Mouse (Mus musculus) heart, embryonic 10.5 days (tissue): Measurements from ENCODE around the gene Mdfi. TPM values are rescaled to one million over a fixed set of nuclear protein-coding genes. Genes with fewer than 3 reads are reported as not detected.
"Not testable (repeated sequence)": the region's sequence is repeated elsewhere in the genome, so short reads cannot be mapped to it uniquely, and the experiment has no call there.

ENCODE experiments used
- DNase-seq: peaks from one replicate; pipeline ENCODE4 v3.0.0-alpha.2; 2017; ENCODE audit warnings: low spot score
- H3K27ac ChIP-seq: fragments of 300-500 bp; sonication (generic); 2 replicates; pipeline ENCODE4 v1.5.1; 2016; ENCODE audit warnings: mild to moderate bottlenecking
- H3K27me3 ChIP-seq: fragments of 300-500 bp; sonication (generic); 2 replicates; pipeline ENCODE4 v1.6.1; 2016; ENCODE audit warnings: mild to moderate bottlenecking; ENCODE audit not compliant: poor library complexity, insufficient read depth, severe bottlenecking
- H3K36me3 ChIP-seq: fragments of 300-500 bp; sonication (generic); 2 replicates; pipeline ENCODE4 v1.6.1; 2016; ENCODE audit warnings: mild to moderate bottlenecking, moderate library complexity
- H3K4me1 ChIP-seq: fragments of 300-500 bp; sonication (generic); 2 replicates; pipeline ENCODE4 v1.6.1; 2016; ENCODE audit warnings: mild to moderate bottlenecking
- H3K4me3 ChIP-seq: fragments of 300-500 bp; sonication (generic); 2 replicates; pipeline ENCODE4 v1.5.1; 2016; ENCODE audit warnings: mild to moderate bottlenecking, moderate library complexity
- H3K9me3 ChIP-seq: fragments of 300-500 bp; sonication (generic); 2 replicates; pipeline ENCODE4 v1.6.1; 2016; ENCODE audit warnings: mild to moderate bottlenecking, moderate library complexity
- WGBS: fragments of 180-500 bp; shearing (Covaris S2); methylation state at CpG from one replicate; pipeline ENCODE4 v1.1.7; 2016; 5-methylcytosine and 5-hydroxymethylcytosine counted together
- polyA plus RNA-seq: library from polyadenylated mRNA; unstranded; fragments of >200 nt; fragmentation: Nextera tagmentation; extraction: Ambion mirVana; gene quantifications from 2 replicates; pipeline ENCODE4 v1.2.1, GENCODE M21; 2016

Mdfi gene
- polyA plus RNA-seq, 1 experiment from 2014 or later = 17.7 TPM

GRCm38 (mm10) chr17:47863437-47863836, 28.9 kb upstream of the Mdfi start:
- peak overlapping the region; percentile 60 for H3K27ac ChIP-seq
- H3K27me3 ChIP-seq = no peaks in the 10 kb centered on the region
- H3K36me3 ChIP-seq = peaks cover 21% of the 10 kb centered on the region
- peaks cover 35% of the 10 kb centered on the region for H3K4me1 ChIP-seq
- H3K9me3 ChIP-seq = no peaks in the 10 kb centered on the region
- WGBS = 22% methylated on average over 11 of the region's 11 CpGs
- DNase-seq = no peak
- no peak overlapping the region for H3K4me3 ChIP-seq

GRCm38 (mm10) chr17:47863023-47863422, 28.5 kb upstream of the Mdfi start:
- H3K36me3 ChIP-seq = peaks cover 17% of the 10 kb centered on the region
- peaks cover 35% of the 10 kb centered on the region for H3K4me1 ChIP-seq
- H3K4me3 ChIP-seq = no peak overlapping the region
- H3K27ac ChIP-seq = peak overlapping the region; percentile 60
- no peaks in the 10 kb centered on the region for H3K9me3 ChIP-seq
- 57% methylated on average over 4 of the region's 4 CpGs for WGBS
- no peak for DNase-seq
- no peaks in the 10 kb centered on the region for H3K27me3 ChIP-seq

- 78% methylated on average over 4 of the region's 4 CpGs for WGBS
- Histone ChIP-seq H3K4me1 (peaks cover 27% of the 10 kb centered on the region), H3K27ac (no peak overlapping the region), H3K9me3 (no peaks in the 10 kb centered on the region), H3K36me3 (no peaks in the 10 kb centered on the region), H3K4me3 (no peak overlapping the region), H3K27me3 (no peaks in the 10 kb centered on the region)
- DNase-seq = no peak
Measured at GRCm38 (mm10) chr17:47855544-47855943, 21.1 kb upstream of the Mdfi start.

- Histone ChIP-seq H3K27me3 (no peaks in the 10 kb centered on the region), H3K27ac (no peak overlapping the region; the same call in 1 of the 2 replicates)
Measured at GRCm38 (mm10) chr17:47854908-47855307, 20.4 kb upstream of the Mdfi start.

DNA sequence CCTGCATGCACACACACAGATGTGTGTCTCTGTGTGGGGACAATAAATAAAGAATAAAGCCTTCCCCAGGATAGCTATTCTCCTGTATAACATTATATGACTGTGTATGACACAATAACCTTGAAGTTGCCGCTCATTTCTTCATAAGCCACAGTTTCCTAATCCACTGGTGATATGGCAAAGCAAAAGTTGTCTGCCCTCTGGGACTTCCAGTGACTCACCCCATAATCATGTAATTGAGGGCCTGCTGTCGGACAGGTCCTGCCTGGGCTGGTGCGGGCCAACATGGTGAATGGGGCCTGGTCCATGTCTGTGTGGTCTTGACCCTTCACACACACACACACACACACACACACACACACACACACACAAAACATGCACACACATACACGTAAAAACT, 19.3 kb upstream of the Mdfi start:
- no peak for DNase-seq
- WGBS = 88% methylated on average over 4 of the region's 4 CpGs
- Histone ChIP-seq H3K4me1 (peaks cover 33% of the 10 kb centered on the region), H3K36me3 (no peaks in the 10 kb centered on the region), H3K27me3 (no peaks in the 10 kb centered on the region), H3K9me3 (no peaks in the 10 kb centered on the region), H3K27ac (no peak overlapping the region), H3K4me3 (no peak overlapping the region)

More at GRCm38 (mm10) chr17:47854908-47855307, 20.4 kb upstream of the Mdfi start:
- H3K4me1 ChIP-seq = peaks cover 28% of the 10 kb centered on the region
- no peak for DNase-seq
- no peaks in the 10 kb centered on the region for H3K36me3 ChIP-seq
- WGBS = 75% methylated on average over 8 of the region's 8 CpGs
- H3K4me3 ChIP-seq = no peak overlapping the region
- H3K9me3 ChIP-seq = no peaks in the 10 kb centered on the region

- no peaks in the 10 kb centered on the region for H3K27me3 ChIP-seq
- no peak for DNase-seq
- no peak overlapping the region for H3K4me3 ChIP-seq
- no peaks in the 10 kb centered on the region for H3K36me3 ChIP-seq
- H3K9me3 ChIP-seq = no peaks in the 10 kb centered on the region
- no peak overlapping the region for H3K27ac ChIP-seq
- H3K4me1 ChIP-seq = peaks cover 33% of the 10 kb centered on the region
- WGBS = 91% methylated on average over 3 of the region's 4 CpGs
Measured at GRCm38 (mm10) chr17:47853336-47853735, 18.8 kb upstream of the Mdfi start.

DNA sequence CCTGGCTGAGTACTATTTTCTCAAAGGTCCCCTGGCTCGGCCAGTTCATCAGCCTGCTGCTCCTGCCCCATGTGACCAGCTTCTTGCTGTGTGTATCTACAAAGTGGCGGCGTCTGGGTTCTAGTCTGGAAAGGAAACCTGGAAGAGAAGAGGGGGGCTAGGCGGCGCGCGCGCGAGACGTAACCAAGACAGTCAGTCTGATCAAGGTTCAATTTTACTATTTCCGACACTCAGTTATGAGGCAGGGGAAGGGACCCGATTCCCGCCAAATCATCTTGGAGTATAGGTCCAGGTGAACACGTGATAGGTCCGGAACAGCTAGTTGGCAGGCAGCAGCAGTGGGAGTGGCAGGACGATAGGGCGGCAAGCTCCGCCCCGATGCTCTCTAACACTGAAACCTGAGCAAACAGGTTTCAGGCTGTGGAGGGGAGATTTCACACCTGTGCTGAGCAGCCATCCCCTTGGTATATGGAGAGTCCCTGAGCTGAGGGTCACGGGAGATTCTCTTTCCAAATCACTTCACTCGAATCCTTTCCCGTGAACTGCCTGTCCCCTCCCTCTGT, 17.4 kb upstream of the Mdfi start:
- peaks cover 33% of the 10 kb centered on the region for H3K4me1 ChIP-seq
- H3K9me3 ChIP-seq, H3K36me3 ChIP-seq, DNase-seq, H3K27me3 ChIP-seq: not testable (repeated sequence)
- H3K4me3 ChIP-seq = peak overlapping the region; percentile 44
- peak overlapping the region; percentile 79 for H3K27ac ChIP-seq
- 8% methylated on average over 22 of the region's 22 CpGs for WGBS

- WGBS = 68% methylated on average over 7 of the region's 7 CpGs
- no peak for DNase-seq
- no peaks in the 10 kb centered on the region for H3K9me3 ChIP-seq
- H3K27me3 ChIP-seq = no peaks in the 10 kb centered on the region
- no peak overlapping the region for H3K4me3 ChIP-seq
- peaks cover 33% of the 10 kb centered on the region for H3K4me1 ChIP-seq
- H3K27ac ChIP-seq = peak overlapping the region; percentile 81
- no peaks in the 10 kb centered on the region for H3K36me3 ChIP-seq
Measured at GRCm38 (mm10) chr17:47850639-47851314, 16.3 kb upstream of the Mdfi start.

GRCm38 (mm10) chr17:47850035-47850434, 15.5 kb upstream of the Mdfi start:
- 50% methylated on average over 3 of the region's 3 CpGs for WGBS
- H3K27me3 ChIP-seq = no peaks in the 10 kb centered on the region
- peaks cover 33% of the 10 kb centered on the region for H3K4me1 ChIP-seq
- H3K4me3 ChIP-seq = peak overlapping the region; percentile 5; the same call in 1 of the 2 replicates
- no peaks in the 10 kb centered on the region for H3K36me3 ChIP-seq
- H3K27ac ChIP-seq = peak overlapping the region; percentile 81
- DNase-seq = no peak
- no peaks in the 10 kb centered on the region for H3K9me3 ChIP-seq

DNA sequence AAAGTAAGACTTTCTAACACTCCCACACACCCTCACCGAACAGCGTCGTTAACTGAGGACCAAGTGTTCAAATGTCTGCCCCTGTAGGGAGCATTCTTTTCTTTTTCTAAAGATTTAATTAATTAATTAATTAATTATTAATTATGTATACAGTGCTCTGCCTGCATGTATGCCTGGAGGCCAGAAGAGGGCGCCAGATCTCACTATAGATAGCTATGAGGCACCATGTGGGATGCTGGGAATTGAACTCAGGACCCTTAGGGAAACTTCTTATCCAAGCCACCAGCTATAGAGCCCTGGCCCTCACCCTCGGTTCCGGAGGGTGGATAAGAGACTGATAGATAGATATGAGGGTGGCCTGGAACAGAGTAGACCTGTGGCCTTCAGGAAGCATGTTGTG, 13.5 kb upstream of the Mdfi start:
- peaks cover 30% of the 10 kb centered on the region for H3K4me1 ChIP-seq
- no peak overlapping the region for H3K27ac ChIP-seq
- 0 out of 2 replicates have a peak, but pooled peaks cover 5% of the 10 kb centered on the region for H3K9me3 ChIP-seq
- WGBS = 71% methylated on average over 6 of the region's 6 CpGs
- no peak overlapping the region for H3K4me3 ChIP-seq
- no peak for DNase-seq
- no peaks in the 10 kb centered on the region for H3K27me3 ChIP-seq
- H3K36me3 ChIP-seq = no peaks in the 10 kb centered on the region

DNA sequence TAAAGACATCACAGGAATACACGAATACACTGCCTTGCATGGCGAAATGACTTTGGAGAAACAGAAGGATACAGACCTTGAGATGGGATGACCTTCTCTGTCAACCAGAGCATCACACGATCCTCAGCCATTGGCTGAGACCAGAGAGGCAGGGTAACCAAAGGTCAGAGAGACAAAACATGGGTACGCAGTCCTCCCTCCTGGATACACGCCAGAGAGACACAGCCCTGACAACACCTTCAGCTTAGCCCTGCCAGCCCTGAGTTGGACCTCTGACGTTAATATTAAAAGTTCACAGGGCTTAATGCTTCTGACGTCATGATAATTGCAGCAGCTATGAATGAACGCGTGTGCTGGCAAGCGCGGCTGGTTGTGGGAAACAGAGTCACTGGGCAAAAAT, 11.1 kb upstream of the Mdfi start:
- Histone ChIP-seq H3K27me3 (no peaks in the 10 kb centered on the region), H3K36me3 (no peaks in the 10 kb centered on the region), H3K4me1 (peaks cover 22% of the 10 kb centered on the region), H3K9me3 (0 out of 2 replicates have a peak, but pooled peaks cover 5% of the 10 kb centered on the region), H3K4me3 (no peak overlapping the region), H3K27ac (no peak overlapping the region)
- WGBS = 78% methylated on average over 11 of the region's 11 CpGs
- DNase-seq = no peak

DNA sequence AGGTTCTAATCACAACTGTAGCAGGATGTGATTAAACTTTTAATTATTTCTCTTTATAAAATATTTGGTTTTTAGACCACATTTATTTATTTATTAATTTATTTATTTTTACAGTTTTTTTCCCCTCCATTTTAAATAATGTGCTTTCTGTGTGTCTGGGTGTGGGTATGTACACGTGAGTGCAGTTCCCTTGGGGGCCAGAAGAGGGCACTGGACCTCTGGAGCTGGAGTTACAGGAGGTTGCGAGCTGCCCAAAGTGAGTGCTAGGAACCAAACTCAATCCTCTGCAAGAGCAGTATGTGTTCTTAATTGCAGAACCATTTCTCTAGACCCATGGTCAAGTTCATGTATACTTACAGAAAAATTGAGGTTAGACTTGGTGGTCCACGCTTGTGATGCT, 9.0 kb upstream of the Mdfi start:
- Histone ChIP-seq H3K36me3 (no peaks in the 10 kb centered on the region), H3K27ac (no peak overlapping the region), H3K4me1 (peaks cover 8% of the 10 kb centered on the region), H3K4me3 (no peak overlapping the region), H3K27me3 (no peaks in the 10 kb centered on the region), H3K9me3 (0 out of 2 replicates have a peak, but pooled peaks cover 5% of the 10 kb centered on the region)
- no peak for DNase-seq
- WGBS = 88% methylated on average over 3 of the region's 3 CpGs

DNA sequence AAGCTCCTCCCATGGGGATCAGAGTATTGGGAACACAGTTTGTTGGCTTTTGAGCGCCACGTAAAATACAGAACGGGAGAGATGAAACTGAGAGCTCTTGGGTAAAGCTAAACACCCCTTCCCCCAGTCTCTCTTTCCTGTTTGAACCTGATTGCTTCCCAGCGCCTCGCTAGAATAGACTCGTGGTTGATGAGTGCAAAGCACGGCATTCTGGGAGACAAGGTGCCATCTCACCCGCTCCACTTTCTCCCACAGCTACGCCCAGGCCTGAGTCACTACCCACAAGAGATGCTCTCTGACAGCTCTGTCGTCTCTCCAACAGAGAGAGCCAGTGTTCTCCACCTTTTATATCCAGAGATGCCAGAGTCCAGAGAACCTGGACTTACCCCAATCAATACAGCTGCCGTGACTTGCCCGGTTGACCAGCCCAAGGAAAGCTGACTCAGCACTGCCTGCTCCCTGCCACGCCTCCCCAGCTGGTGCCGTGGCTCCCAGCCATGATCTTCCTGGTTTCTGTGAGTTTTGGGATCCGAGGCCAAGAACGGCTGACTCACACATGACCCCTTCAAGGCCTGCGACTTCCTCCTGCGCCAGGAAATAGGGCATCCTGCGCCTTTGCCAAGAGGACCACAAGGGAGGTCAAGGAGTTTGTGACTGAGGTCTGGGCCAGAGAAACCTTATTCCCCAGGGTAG, 7.6 kb upstream of the Mdfi start:
- Histone ChIP-seq H3K4me3 (no peak overlapping the region), H3K27me3 (no peaks in the 10 kb centered on the region), H3K36me3 (no peaks in the 10 kb centered on the region), H3K9me3 (0 out of 2 replicates have a peak, but pooled peaks cover 5% of the 10 kb centered on the region), H3K4me1 (peaks cover 18% of the 10 kb centered on the region), H3K27ac (peak overlapping the region; percentile 47; the same call in 1 of the 2 replicates)
- no peak for DNase-seq
- WGBS = 68% methylated on average over 19 of the region's 19 CpGs
